Mouse (Mus musculus): ENCODE data around the gene Dab1. TPM values are rescaled to one million over a fixed set of nuclear protein-coding genes. Genes with fewer than 3 reads are reported as not detected.

Gene Dab1
- polyA plus RNA-seq, 1 experiment from 2014 or later: 11.2 TPM

DNA sequence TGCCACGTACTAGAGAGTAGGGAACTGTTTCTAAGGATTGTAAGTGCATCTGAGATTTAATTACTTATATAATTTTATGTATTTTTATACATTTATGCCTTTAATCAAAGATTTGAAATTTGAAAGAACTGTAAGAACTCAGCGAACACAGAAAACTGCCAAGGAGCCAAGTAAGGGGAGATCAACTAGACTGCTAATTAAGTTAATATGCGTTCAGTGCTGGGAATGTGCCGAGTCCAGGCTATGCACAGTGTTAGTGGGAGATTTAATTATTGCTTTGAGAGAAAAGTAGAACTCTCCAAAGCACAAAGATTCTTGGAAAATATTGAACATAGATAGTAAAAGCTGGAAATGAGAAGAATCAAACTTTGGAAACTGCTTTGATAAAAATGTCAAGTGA, 567.2 kb downstream of the Dab1 start:
- H3K9ac ChIP-seq: no peak overlapping the region
- H3K4me3 ChIP-seq (replicated peaks): no peak overlapping the region
- no peaks in the 10 kb centered on the region for H3K36me3 ChIP-seq
- H3K27ac ChIP-seq: no peak overlapping the region
- no peak overlapping the region for H3K4me2 ChIP-seq
- H3K9me3 ChIP-seq: no peaks in the 10 kb centered on the region
- WGBS: 82% methylated on average over 4 of the region's 4 CpGs
- ATAC-seq (ENCODE audit: insufficient read depth, low FRiP score, low read depth): no peak
- H3K4me1 ChIP-seq: no peaks in the 10 kb centered on the region
- no peaks in the 10 kb centered on the region for H3K27me3 ChIP-seq (replicated peaks)

GRCm38 (mm10) chr4:104198635-104199034, 579.5 kb downstream of the Dab1 start:
- Histone ChIP-seq H3K27me3 (replicated peaks) (no peaks in the 10 kb centered on the region), H3K4me3 (replicated peaks) (no peak overlapping the region), H3K9me3 (no peaks in the 10 kb centered on the region), H3K36me3 (no peaks in the 10 kb centered on the region), H3K9ac (no peak overlapping the region), H3K4me1 (no peaks in the 10 kb centered on the region), H3K4me2 (no peak overlapping the region), H3K27ac (no peak overlapping the region)
- peak; percentile 35; the same call in 1 of the 2 replicates for ATAC-seq (ENCODE audit: insufficient read depth, low FRiP score, low read depth)
- 57% methylated on average over 8 of the region's 8 CpGs for WGBS

DNA sequence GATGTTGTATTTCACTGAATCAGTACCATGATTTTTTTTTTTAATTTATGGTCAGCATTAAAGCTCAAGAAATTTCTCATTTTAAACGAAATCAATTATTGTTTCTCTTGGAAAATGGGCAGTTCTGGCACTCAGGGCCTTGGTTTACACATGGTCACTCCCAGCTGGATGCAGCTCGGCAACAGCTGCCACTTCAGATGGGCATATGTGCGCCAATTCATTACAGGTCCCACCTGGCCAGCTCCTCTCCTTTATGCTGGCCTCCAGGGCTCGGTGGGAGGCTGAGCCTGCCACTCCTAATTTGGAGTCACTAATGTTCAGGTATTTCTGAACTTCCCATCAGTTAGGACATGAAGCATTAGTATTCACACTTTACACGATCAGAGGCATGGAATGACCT, 582.5 kb downstream of the Dab1 start:
- H3K4me1 ChIP-seq: no peaks in the 10 kb centered on the region
- H3K4me2 ChIP-seq: no peak overlapping the region
- no peak for ATAC-seq (ENCODE audit: insufficient read depth, low FRiP score, low read depth)
- no peaks in the 10 kb centered on the region for H3K27me3 ChIP-seq (replicated peaks)
- 67% methylated on average over 5 of the region's 5 CpGs for WGBS
- H3K36me3 ChIP-seq: no peaks in the 10 kb centered on the region
- no peaks in the 10 kb centered on the region for H3K9me3 ChIP-seq
- H3K4me3 ChIP-seq (replicated peaks): no peak overlapping the region
- H3K9ac ChIP-seq: no peak overlapping the region
- H3K27ac ChIP-seq: no peak overlapping the region

DNA sequence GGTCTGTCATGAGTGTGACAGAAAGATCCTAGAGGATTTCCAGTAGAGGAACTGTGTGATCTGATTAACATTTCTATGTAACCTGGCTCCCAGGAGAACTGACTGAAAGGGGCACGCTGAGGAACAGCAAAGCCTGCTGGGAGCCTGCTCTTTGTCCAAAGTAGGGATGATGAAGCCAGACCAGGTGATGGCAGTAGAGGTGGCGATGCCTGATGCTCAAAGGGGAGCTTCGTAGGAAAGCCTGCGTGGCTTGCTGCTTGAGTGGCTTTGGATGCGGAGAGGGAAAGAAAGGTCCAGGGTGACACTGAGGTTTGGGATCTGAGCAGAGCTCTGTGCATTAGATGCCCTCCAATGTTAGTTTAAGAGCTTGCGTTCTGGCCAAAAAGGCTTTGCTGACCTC, 584.9 kb downstream of the Dab1 start:
- ATAC-seq (ENCODE audit: insufficient read depth, low FRiP score, low read depth): no peak
- Histone ChIP-seq H3K4me1 (no peaks in the 10 kb centered on the region), H3K9me3 (no peaks in the 10 kb centered on the region), H3K27ac (no peak overlapping the region), H3K4me2 (no peak overlapping the region), H3K4me3 (replicated peaks) (no peak overlapping the region), H3K9ac (no peak overlapping the region), H3K36me3 (no peaks in the 10 kb centered on the region), H3K27me3 (replicated peaks) (no peaks in the 10 kb centered on the region)
- WGBS: 54% methylated on average over 6 of the region's 6 CpGs

DNA sequence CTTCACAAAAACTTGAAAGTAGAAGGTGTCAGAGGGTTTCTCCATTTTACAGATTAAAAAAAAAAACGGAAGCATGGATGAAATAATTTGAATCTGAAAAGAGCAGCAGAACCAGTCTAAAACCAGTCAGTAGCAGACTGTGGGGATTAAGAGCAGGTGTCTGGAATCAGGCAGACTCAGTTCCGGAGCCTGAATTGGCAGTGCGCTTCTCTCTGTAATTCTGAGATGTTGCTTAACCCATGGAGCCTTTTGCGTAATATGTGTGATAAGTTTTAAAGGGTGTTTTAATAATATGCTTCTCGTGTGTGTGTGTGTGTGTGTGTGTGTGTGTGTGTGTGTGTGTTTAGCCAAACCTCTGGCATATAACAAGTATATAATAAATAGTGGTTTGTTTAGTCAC, 587.5 kb downstream of the Dab1 start:
- no peaks in the 10 kb centered on the region for H3K9me3 ChIP-seq
- 0 out of 2 replicates have a peak, but pooled peaks cover 4% of the 10 kb centered on the region for H3K4me1 ChIP-seq
- no peak overlapping the region for H3K9ac ChIP-seq
- WGBS: 76% methylated on average over 5 of the region's 5 CpGs
- ATAC-seq (ENCODE audit: insufficient read depth, low FRiP score, low read depth): no peak
- H3K4me2 ChIP-seq: no peak overlapping the region
- no peaks in the 10 kb centered on the region for H3K27me3 ChIP-seq (replicated peaks)
- no peaks in the 10 kb centered on the region for H3K36me3 ChIP-seq
- no peak overlapping the region for H3K27ac ChIP-seq
- no peak overlapping the region for H3K4me3 ChIP-seq (replicated peaks)

- H3K4me3 ChIP-seq (replicated peaks): no peak overlapping the region
- no peak overlapping the region for H3K4me2 ChIP-seq
- H3K36me3 ChIP-seq: no peaks in the 10 kb centered on the region
- no peak overlapping the region for H3K27ac ChIP-seq
- H3K27me3 ChIP-seq (replicated peaks): no peaks in the 10 kb centered on the region
- no peak overlapping the region for H3K9ac ChIP-seq
- WGBS: 32% methylated on average over 2 of the region's 2 CpGs
- ATAC-seq (ENCODE audit: insufficient read depth, low FRiP score, low read depth): no peak
- 0 out of 2 replicates have a peak, but pooled peaks cover 4% of the 10 kb centered on the region for H3K4me1 ChIP-seq
- no peaks in the 10 kb centered on the region for H3K9me3 ChIP-seq
Observed at GRCm38 (mm10) chr4:104209081-104209480, 589.9 kb downstream of the Dab1 start.

GRCm38 (mm10) chr4:104210796-104211195, 591.6 kb downstream of the Dab1 start:
- no peak for ATAC-seq (ENCODE audit: insufficient read depth, low FRiP score, low read depth)
- no peaks in the 10 kb centered on the region for H3K9me3 ChIP-seq
- H3K27me3 ChIP-seq (replicated peaks): no peaks in the 10 kb centered on the region
- WGBS: 77% methylated on average over 1 of the region's 1 CpGs
- H3K4me3 ChIP-seq (replicated peaks): no peak overlapping the region
- H3K36me3 ChIP-seq: no peaks in the 10 kb centered on the region
- H3K9ac ChIP-seq: no peak overlapping the region
- no peak overlapping the region for H3K27ac ChIP-seq
- 0 out of 2 replicates have a peak, but pooled peaks cover 4% of the 10 kb centered on the region for H3K4me1 ChIP-seq
- H3K4me2 ChIP-seq: no peak overlapping the region

- H3K4me3 ChIP-seq (replicated peaks): no peak overlapping the region
- H3K9ac ChIP-seq: no peak overlapping the region
- H3K27ac ChIP-seq: no peak overlapping the region
- WGBS: 44% methylated on average over 9 of the region's 9 CpGs
- H3K27me3 ChIP-seq (replicated peaks): no peaks in the 10 kb centered on the region
- H3K4me1 ChIP-seq: 0 out of 2 replicates have a peak, but pooled peaks cover 4% of the 10 kb centered on the region
- no peaks in the 10 kb centered on the region for H3K36me3 ChIP-seq
- H3K4me2 ChIP-seq: no peak overlapping the region
- ATAC-seq (ENCODE audit: insufficient read depth, low FRiP score, low read depth): peak; percentile 47
- no peaks in the 10 kb centered on the region for H3K9me3 ChIP-seq
Observed at GRCm38 (mm10) chr4:104211531-104212455, 592.6 kb downstream of the Dab1 start.

- Histone ChIP-seq H3K4me2 (no peak overlapping the region), H3K36me3 (no peaks in the 10 kb centered on the region), H3K9ac (no peak overlapping the region), H3K27me3 (replicated peaks) (no peaks in the 10 kb centered on the region), H3K9me3 (no peaks in the 10 kb centered on the region), H3K4me3 (replicated peaks) (no peak overlapping the region), H3K27ac (no peak overlapping the region), H3K4me1 (0 out of 2 replicates have a peak, but pooled peaks cover 4% of the 10 kb centered on the region)
- WGBS: 58% methylated on average over 7 of the region's 7 CpGs
- no peak for ATAC-seq (ENCODE audit: insufficient read depth, low FRiP score, low read depth)
Observed at GRCm38 (mm10) chr4:104214724-104215123, 595.6 kb downstream of the Dab1 start.

GRCm38 (mm10) chr4:104217336-104217735, 598.2 kb downstream of the Dab1 start:
- Histone ChIP-seq H3K27ac (no peak overlapping the region), H3K4me3 (replicated peaks) (no peak overlapping the region), H3K36me3 (no peaks in the 10 kb centered on the region), H3K9ac (no peak overlapping the region), H3K9me3 (no peaks in the 10 kb centered on the region), H3K4me1 (no peaks in the 10 kb centered on the region), H3K27me3 (replicated peaks) (no peaks in the 10 kb centered on the region), H3K4me2 (no peak overlapping the region)
- no peak for ATAC-seq (ENCODE audit: insufficient read depth, low FRiP score, low read depth)
- 42% methylated on average over 4 of the region's 4 CpGs for WGBS

DNA sequence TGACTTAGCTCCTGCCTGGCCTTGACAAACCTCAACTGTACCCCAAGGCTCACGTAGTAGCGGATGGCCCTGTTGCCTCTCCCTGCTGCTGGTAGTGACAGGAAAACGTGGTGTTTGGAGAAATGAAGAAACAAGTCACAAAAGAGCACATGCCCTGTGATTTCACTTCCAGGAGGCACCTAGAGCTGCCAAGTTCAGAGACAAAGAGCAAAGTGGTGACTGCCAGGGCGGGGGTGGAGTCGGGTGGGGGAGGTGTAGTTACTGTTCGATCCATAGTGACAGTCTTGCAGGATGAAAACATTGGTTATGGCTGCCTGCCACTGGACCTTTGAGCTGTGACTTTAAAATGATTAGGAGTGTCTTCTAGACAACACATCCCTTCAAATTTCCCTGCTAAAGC, 599.6 kb downstream of the Dab1 start:
- WGBS: 53% methylated on average over 6 of the region's 6 CpGs
- no peak for ATAC-seq (ENCODE audit: insufficient read depth, low FRiP score, low read depth)

DNA sequence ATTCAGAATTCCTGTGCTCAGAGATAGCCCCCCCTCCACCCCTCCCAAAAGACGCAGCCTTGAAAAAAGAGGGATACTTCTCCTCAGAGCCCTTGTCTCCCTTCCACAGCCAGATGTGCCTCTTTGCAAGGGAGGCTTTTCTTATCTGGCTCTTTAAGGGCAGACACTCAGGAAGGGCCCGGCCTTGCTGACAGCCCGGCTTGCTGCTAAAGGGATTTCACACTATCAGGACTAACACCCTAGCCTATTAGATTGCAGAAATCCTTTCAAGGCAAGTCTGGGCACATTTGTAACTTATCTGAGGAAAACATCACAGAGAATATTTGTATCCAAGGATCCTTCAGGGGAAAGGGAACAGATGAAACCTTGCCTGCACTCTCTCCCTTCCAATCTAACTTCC, 600.9 kb downstream of the Dab1 start:
- Histone ChIP-seq H3K4me2 (no peak overlapping the region), H3K27ac (no peak overlapping the region), H3K36me3 (no peaks in the 10 kb centered on the region), H3K9me3 (no peaks in the 10 kb centered on the region), H3K4me1 (no peaks in the 10 kb centered on the region), H3K9ac (no peak overlapping the region), H3K4me3 (replicated peaks) (no peak overlapping the region), H3K27me3 (replicated peaks) (no peaks in the 10 kb centered on the region)
- no peak for ATAC-seq (ENCODE audit: insufficient read depth, low FRiP score, low read depth)
- 29% methylated on average over 3 of the region's 3 CpGs for WGBS

More for the DNA sequence above, 599.6 kb downstream of the Dab1 start:
- no peaks in the 10 kb centered on the region for H3K4me1 ChIP-seq
- no peaks in the 10 kb centered on the region for H3K9me3 ChIP-seq
- H3K27ac ChIP-seq: no peak overlapping the region
- no peaks in the 10 kb centered on the region for H3K27me3 ChIP-seq (replicated peaks)
- H3K36me3 ChIP-seq: no peaks in the 10 kb centered on the region
- H3K4me3 ChIP-seq (replicated peaks): no peak overlapping the region
- no peak overlapping the region for H3K4me2 ChIP-seq
- H3K9ac ChIP-seq: no peak overlapping the region
